Mouse (Mus musculus) intestine, embryonic 16.5 days (tissue): ENCODE data around the gene Rgs9. TPM values are rescaled to one million over a fixed set of nuclear protein-coding genes. Genes with fewer than 3 reads are reported as not detected.
"Not testable (repeated sequence)": the region's sequence is repeated elsewhere in the genome, so short reads cannot be mapped to it uniquely, and the experiment has no call there.

Source experiments
- ATAC-seq: fragments of 200-750 bp; cut with Nextera tagmentation; 2 replicates; pipeline ENCODE4 v1.8.0; 2017; ENCODE audit warnings: moderate TSS enrichment, moderate library complexity
- H3K27ac ChIP-seq: fragments of 300-500 bp; sonication (generic); 2 replicates; pipeline ENCODE4 v1.5.1; 2014; ENCODE audit warnings: mild to moderate bottlenecking, low read length
- H3K27me3 ChIP-seq: fragments of 300-500 bp; sonication (generic); replicated peaks from 2 replicates; pipeline ENCODE4 v1.6.1; 2014; ENCODE audit warnings: low read length, control low read depth, mixed read lengths; ENCODE audit not compliant: control insufficient read depth, insufficient read depth
- H3K36me3 ChIP-seq: fragments of 300-500 bp; sonication (generic); 2 replicates; pipeline ENCODE4 v1.6.1; 2014; ENCODE audit warnings: low read length, control low read depth; ENCODE audit not compliant: control insufficient read depth, insufficient read depth
- H3K4me1 ChIP-seq: fragments of 300-500 bp; sonication (generic); 2 replicates; pipeline ENCODE4 v1.6.1; 2014; ENCODE audit warnings: low read length, control low read depth, mixed read lengths; ENCODE audit not compliant: control insufficient read depth, insufficient read depth
- H3K4me2 ChIP-seq: fragments of 300-500 bp; sonication (generic); 2 replicates; pipeline ENCODE4 v1.6.1; 2014; ENCODE audit warnings: low read depth, low read length, control low read depth
- H3K4me3 ChIP-seq: fragments of 300-500 bp; sonication (generic); 2 replicates; pipeline ENCODE4 v1.5.1; 2014; ENCODE audit warnings: mild to moderate bottlenecking, low read length
- H3K9ac ChIP-seq: fragments of 300-500 bp; sonication (generic); 2 replicates; pipeline ENCODE4 v1.6.1; 2014; ENCODE audit warnings: low read depth, low read length
- H3K9me3 ChIP-seq: fragments of 300-500 bp; sonication (generic); 2 replicates; pipeline ENCODE4 v1.6.1; 2016; ENCODE audit warnings: low read length, control low read depth; ENCODE audit not compliant: control insufficient read depth
- WGBS: fragments of 180-500 bp; shearing (Covaris S2); extraction: QIAGEN DNeasy Blood & Tissue Kit; methylation state at CpG from one replicate; pipeline ENCODE4 v1.1.7; 2014; 5-methylcytosine and 5-hydroxymethylcytosine counted together
- polyA plus RNA-seq: library from polyadenylated mRNA; unstranded; fragments of >200 nt; fragmentation: Nextera tagmentation; extraction: Ambion mirVana; gene quantifications from 2 replicates; pipeline ENCODE4 v1.2.1, GENCODE M21; 2015

The Rgs9 gene
- polyA plus RNA-seq: 3.5 and 3.8 TPM in 2 replicates

DNA sequence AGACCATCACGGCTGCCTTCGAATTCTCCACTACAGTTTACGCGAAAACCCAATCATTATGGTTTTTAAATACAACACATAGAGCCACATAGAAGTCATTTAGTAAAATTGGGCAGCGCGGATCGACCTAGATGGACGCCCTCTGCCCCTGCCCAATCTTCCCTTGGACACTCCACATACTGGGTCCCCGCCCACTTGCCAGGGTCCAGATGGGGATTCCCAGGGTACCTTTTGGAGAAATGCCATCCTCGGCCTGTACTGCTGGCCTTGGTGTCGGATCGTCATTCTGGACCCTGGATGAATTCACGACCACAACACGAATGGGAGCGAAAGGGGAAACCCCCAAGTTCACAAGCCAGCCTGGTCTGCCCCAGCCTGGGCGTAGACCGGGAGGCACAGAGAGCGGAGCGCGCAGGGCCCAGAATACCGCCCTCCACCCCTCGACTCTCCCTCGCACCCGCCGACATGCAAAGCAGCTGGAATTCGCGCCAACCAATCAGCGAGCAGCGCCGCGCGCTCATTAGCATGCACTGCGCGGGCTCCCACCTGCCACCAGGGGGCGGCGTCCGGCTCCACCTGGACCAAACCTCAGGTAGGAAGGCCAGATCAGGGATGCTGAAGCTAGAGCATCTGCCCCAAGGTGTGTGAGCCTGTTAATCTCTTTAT, at the start of gene Rgs9:
TSS of gene Rgs9 (minus strand) at position 420 of the 666 bp plus-strand sequence.
- Histone ChIP-seq H3K9me3 (no peaks in the 10 kb centered on the region), H3K27me3 (no peaks in the 10 kb centered on the region), H3K9ac (peak within 1 kb of the TSS; percentile 65), H3K27ac (no peak within 1 kb of the TSS), H3K4me2 (peak within 1 kb of the TSS; percentile 90), H3K4me1 (peaks cover 6% of the 10 kb centered on the region; the same call in 1 of the 2 replicates), H3K36me3 (no peaks in the 10 kb centered on the region), H3K4me3 (peak within 1 kb of the TSS; percentile 51)
- ATAC-seq: peak; percentile 99
- 4% methylated on average over 37 of the region's 37 CpGs for WGBS

DNA sequence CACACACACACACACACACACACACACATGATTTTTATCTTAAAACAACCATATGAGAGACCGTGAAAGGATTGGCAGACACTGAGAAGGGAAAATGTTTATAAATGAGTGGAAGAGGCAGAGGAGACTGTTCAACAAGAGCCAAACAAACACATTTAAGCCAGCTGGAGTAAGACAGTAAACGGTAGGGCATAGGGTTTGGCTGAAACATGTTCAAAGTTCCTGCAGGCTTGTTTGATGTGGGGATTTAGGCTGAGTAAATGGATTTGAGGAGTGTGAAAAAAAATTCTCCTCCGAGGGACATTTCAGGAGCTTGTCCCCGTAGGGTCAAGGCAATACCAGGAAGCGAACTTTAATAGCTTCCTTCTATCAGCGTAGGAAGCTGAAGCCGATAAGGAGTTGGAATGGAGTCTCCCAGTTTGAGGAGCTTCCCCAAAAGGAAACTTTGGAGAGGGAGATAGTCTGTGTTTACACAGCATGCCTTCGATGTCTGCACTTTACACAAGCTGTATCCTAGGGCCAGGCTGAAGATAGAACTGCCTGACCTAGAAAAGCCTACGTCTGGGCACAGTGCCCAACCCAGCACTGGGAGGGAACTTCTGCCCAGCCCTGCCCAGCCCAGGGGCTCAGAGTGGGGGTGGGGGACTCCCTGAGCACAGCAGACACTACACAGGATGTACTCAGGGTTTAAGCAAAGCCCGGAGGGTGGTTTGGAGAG, 49.5 kb upstream of the Rgs9 start:
- Histone ChIP-seq H3K4me2 (peak overlapping the region; percentile 19), H3K4me3 (no peak overlapping the region), H3K9ac (peak overlapping the region; percentile 34; the same call in 1 of the 2 replicates), H3K27ac (peak overlapping the region; percentile 90), H3K27me3 (no peaks in the 10 kb centered on the region), H3K36me3 (no peaks in the 10 kb centered on the region), H3K4me1 (peaks cover 52% of the 10 kb centered on the region), H3K9me3 (no peaks in the 10 kb centered on the region)
- WGBS: 16% methylated on average over 10 of the region's 10 CpGs
- ATAC-seq: peak; percentile 62

DNA sequence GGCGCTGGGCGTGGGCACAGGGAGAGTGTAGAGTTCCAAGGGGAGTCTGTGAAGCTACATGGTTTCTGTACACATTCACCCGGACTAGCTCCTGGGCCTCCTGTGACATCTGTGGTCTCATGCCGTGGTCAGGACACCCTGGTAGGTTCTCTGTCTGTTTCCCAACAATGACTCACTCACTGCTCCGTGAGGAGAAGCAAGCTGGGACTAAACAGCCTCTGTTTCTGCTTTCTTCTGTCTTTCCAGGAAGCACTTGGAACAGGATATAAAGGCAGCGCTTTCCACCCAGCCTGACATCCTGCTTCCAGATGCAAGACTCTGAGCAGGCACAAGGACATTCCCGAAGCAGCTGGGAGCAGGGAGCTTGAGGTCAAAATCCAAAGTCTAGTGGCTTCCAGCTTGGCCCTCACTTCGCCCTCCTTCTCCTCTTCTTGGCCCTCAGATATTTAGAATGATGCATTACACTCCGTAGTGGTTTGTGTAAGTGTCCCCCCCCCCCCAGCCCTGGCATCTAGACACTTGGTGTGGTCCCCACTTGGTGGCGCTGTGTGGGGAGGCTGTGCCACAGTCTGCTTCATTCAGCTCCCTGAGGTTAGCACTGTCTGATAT, 46.2 kb upstream of the Rgs9 start:
- Histone ChIP-seq H3K9me3 (no peaks in the 10 kb centered on the region), H3K9ac (0 out of 2 replicates have a peak overlapping the region, but pooled peaks have one; percentile 12), H3K4me1 (peaks cover 48% of the 10 kb centered on the region), H3K27ac (peak overlapping the region; percentile 84), H3K4me2 (peak overlapping the region; percentile 4; the same call in 1 of the 2 replicates), H3K36me3 (no peaks in the 10 kb centered on the region), H3K27me3 (no peaks in the 10 kb centered on the region), H3K4me3 (no peak overlapping the region)
- WGBS: 28% methylated on average over 10 of the region's 10 CpGs
- peak; percentile 42 for ATAC-seq

DNA sequence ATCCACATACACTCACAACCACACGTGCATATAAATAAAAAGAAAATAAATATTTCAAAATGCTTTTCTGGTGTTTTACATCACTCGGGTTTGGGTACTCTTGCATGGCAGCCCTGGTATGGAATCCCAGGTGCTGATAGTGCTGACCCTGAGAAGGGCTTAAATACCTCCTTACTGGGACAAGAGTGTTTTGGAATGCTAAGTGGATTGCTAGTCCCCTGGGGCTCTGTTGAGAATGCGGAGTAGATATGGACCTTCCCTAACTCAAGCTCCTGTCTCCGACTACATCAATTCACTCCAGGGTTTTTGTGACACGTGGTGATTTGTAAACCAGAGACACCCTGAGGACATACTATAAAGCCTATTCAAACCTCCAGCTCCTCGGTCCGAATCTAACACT, 45.6 kb upstream of the Rgs9 start:
- Histone ChIP-seq H3K36me3 (no peaks in the 10 kb centered on the region), H3K27ac (peak overlapping the region; percentile 84), H3K9me3 (no peaks in the 10 kb centered on the region), H3K4me1 (peaks cover 44% of the 10 kb centered on the region), H3K4me2 (no peak overlapping the region), H3K27me3 (no peaks in the 10 kb centered on the region), H3K4me3 (no peak overlapping the region), H3K9ac (0 out of 2 replicates have a peak overlapping the region, but pooled peaks have one; percentile 12)
- no peak for ATAC-seq
- WGBS: 48% methylated on average over 7 of the region's 7 CpGs

DNA sequence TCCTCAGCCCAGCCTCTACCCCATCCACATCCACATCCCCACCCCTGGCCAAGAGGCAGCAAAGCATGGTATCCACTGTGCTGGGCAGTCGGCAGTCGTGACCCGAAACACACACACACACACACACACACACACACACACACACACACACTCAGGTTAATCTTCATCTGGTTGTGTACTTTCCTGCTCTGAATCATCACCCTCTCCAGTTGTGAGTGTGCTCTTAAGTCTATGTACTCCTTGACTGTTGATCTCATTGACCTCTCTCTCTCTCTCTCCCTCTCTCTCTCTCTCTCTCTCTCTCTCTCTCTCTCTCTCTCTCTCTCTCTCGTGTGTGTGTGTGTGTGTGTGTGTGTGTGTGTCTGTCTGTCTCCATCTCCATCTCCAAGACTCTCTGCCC, 44.7 kb upstream of the Rgs9 start:
- H3K27me3 ChIP-seq, H3K9me3 ChIP-seq, ATAC-seq, H3K27ac ChIP-seq, H3K9ac ChIP-seq, H3K36me3 ChIP-seq, H3K4me3 ChIP-seq, H3K4me2 ChIP-seq: not testable (repeated sequence)
- 100% methylated on average over 3 of the region's 4 CpGs for WGBS
- H3K4me1 ChIP-seq: peaks cover 35% of the 10 kb centered on the region

DNA sequence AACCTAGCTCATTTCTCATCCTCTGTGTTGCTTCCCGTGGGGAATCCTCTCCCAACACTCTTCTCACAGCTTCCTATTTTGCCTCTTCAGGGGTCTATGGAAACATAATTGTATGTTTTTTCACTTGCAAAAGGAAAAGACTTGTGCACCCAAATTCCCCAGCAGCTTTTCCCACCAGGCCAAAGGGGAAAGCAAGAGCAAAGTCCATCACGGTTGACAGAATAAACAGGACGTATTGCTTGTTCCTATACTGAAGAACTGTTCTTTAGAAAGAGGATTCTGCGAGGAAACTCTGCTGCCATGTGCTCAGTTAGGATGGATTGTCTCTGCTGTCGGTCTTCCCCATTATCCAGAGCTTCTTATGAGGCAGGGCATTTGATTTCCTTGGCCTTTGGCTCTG, 42.6 kb upstream of the Rgs9 start:
- Histone ChIP-seq H3K9ac (no peak overlapping the region), H3K9me3 (no peaks in the 10 kb centered on the region), H3K36me3 (no peaks in the 10 kb centered on the region), H3K4me3 (no peak overlapping the region), H3K4me1 (peaks cover 19% of the 10 kb centered on the region), H3K27ac (no peak overlapping the region), H3K27me3 (no peaks in the 10 kb centered on the region), H3K4me2 (no peak overlapping the region)
- 40% methylated on average over 5 of the region's 5 CpGs for WGBS
- no peak for ATAC-seq

DNA sequence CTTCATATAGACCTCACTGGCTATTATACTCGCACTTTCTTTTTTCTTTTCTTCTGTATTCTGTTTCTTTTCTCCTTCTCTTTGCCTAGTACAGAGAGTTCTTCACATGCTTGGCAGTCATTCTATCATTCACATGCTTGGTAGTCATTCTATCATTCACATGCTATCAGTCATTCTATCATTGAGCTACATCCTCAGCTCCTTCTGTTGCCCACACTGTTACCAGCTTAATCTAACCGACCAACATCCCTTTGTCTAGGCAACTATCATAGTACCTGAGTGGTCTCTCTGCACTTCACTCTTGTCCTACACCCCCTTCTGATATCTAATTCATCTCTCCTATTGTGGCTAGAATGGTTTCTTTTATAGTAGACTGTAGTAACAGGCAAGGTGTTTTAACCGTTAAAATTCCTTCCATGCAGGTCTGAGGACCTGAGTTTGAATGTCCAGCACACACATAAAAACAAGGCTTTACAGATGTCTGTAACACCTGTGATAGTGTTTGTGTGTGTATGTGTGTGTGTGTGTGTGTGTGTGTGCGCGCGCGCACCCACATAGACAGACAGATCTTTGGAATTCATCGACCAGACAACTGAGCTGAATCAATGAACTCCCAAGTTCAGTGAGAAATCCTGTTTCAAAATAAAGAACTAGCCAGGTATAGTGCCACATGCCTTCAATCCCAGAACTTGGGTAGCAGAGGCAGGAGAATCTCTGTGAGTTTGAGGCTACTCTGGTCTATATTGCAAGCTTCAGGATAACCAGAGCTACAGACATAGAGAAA, 41.4 kb upstream of the Rgs9 start:
- H3K9me3 ChIP-seq: no peaks in the 10 kb centered on the region
- no peak overlapping the region for H3K9ac ChIP-seq
- H3K4me2 ChIP-seq: no peak overlapping the region
- 93% methylated on average over 8 of the region's 8 CpGs for WGBS
- no peak overlapping the region for H3K4me3 ChIP-seq
- no peaks in the 10 kb centered on the region for H3K27me3 ChIP-seq
- H3K36me3 ChIP-seq: no peaks in the 10 kb centered on the region
- H3K27ac ChIP-seq: no peak overlapping the region
- no peak for ATAC-seq
- peaks cover 13% of the 10 kb centered on the region for H3K4me1 ChIP-seq

DNA sequence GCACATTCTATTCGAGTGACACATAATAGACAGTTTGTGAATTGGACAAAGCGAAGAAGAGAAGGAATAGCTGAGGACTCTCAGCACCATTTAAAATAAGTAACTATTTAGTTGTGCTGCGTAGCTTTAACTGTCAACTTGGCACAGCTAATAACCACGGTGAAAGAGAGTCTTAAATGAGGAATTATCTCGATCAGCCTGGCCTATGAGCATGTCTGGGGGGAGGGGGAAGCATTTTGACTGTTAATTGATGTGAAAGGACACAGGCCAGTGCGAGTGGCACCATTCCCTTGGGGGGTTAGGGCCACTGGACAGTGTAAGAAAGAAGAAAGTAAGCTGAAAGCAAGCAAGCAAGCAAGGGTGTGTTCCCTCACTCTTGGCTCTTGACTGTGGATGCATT, 38.0 kb upstream of the Rgs9 start:
- H3K27ac ChIP-seq: no peak overlapping the region
- peaks cover 13% of the 10 kb centered on the region for H3K4me1 ChIP-seq
- H3K9me3 ChIP-seq: no peaks in the 10 kb centered on the region
- no peak overlapping the region for H3K9ac ChIP-seq
- H3K27me3 ChIP-seq: no peaks in the 10 kb centered on the region
- H3K4me2 ChIP-seq: no peak overlapping the region
- 61% methylated on average over 6 of the region's 6 CpGs for WGBS
- no peak overlapping the region for H3K4me3 ChIP-seq
- no peak for ATAC-seq
- no peaks in the 10 kb centered on the region for H3K36me3 ChIP-seq

DNA sequence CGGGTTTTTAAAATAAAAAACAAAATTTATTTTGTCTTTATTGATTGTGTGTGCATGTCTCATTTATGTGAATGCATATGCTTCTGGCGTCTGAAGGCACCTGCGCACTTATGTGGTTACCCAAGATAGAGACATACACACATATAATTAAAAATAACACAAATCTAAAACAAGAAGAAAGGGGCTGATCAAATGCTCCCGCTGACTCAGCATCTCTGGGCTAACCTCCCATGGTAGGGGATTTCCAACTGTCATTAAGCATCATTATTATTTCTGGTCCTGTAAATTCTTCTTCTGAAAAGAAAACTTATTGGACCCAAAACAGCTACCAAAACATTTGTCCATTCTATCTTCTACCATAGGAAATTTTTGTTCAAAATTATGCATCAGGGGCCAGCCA, 36.8 kb upstream of the Rgs9 start:
- H3K4me2 ChIP-seq: no peak overlapping the region
- WGBS: 88% methylated on average over 4 of the region's 4 CpGs
- no peak for ATAC-seq
- H3K36me3 ChIP-seq: no peaks in the 10 kb centered on the region
- H3K9me3 ChIP-seq: no peaks in the 10 kb centered on the region
- H3K27me3 ChIP-seq: no peaks in the 10 kb centered on the region
- H3K9ac ChIP-seq: no peak overlapping the region
- H3K27ac ChIP-seq: no peak overlapping the region
- H3K4me3 ChIP-seq: no peak overlapping the region
- peaks cover 8% of the 10 kb centered on the region for H3K4me1 ChIP-seq
